Mouse (Mus musculus): ENCODE measurements around the gene Dazap1.

GRCm38 (mm10) chr10:80242088-80242487 lies 19.2 kb upstream of the Dazap1 start:
- TF ChIP-seq POLR2A (IDR thresholded peaks at IDR 0.05; ENCODE audit: borderline replicate concordance, low read depth, low read length), result no peak
- TF ChIP-seq CTCF (IDR thresholded peaks at IDR 0.05; ENCODE audit: low read depth, low read length), result no peak

Measured in bone marrow macrophage, adult 2 months (primary cell).